Mouse (Mus musculus): ENCODE measurements around the gene Tmem115. TPM values are rescaled to one million over a fixed set of nuclear protein-coding genes. Genes with fewer than 3 reads are reported as not detected.

Tmem115 gene
- polyA plus RNA-seq, 1 experiment from 2014 or later: 45.9 TPM

- Histone ChIP-seq H3K9me3 (ENCODE audit: control insufficient read depth, low read depth, low read length) (no peaks in the 10 kb centered on the region), H3K27ac (ENCODE audit: low read length) (no peak overlapping the region), H3K36me3 (ENCODE audit: control insufficient read depth, insufficient read depth, low read length) (no peaks in the 10 kb centered on the region), H3K4me1 (ENCODE audit: control insufficient read depth, insufficient read depth, low read length) (no peaks in the 10 kb centered on the region), H3K9ac (replicated peaks; ENCODE audit: low read depth, low read length) (no peak overlapping the region), H3K4me2 (replicated peaks; ENCODE audit: low read depth, low read length) (no peak overlapping the region), H3K27me3 (ENCODE audit: control insufficient read depth, insufficient read depth, low read length) (no peaks in the 10 kb centered on the region), H3K4me3 (ENCODE audit: low read depth, low read length) (no peak overlapping the region)
- ATAC-seq (ENCODE audit: insufficient number of reproducible peaks, insufficient read depth, low FRiP score, low read depth): no peak
- 82% methylated on average over 16 of the region's 16 CpGs for whole genome bisulfite sequencing
Measured at GRCm38 (mm10) chr9:107512326-107512725, 21.4 kb upstream of the Tmem115 start.

GRCm38 (mm10) chr9:107514303-107514955, 19.3 kb upstream of the Tmem115 start:
- no peak overlapping the region for H3K27ac ChIP-seq (ENCODE audit: low read length)
- H3K9me3 ChIP-seq (ENCODE audit: control insufficient read depth, low read depth, low read length): no peaks in the 10 kb centered on the region
- no peak overlapping the region for H3K4me2 ChIP-seq (replicated peaks; ENCODE audit: low read depth, low read length)
- H3K4me3 ChIP-seq (ENCODE audit: low read depth, low read length): no peak overlapping the region
- no peaks in the 10 kb centered on the region for H3K36me3 ChIP-seq (ENCODE audit: control insufficient read depth, insufficient read depth, low read length)
- 0 out of 2 replicates have a peak, but pooled peaks have one; percentile 16 for ATAC-seq (ENCODE audit: insufficient number of reproducible peaks, insufficient read depth, low FRiP score, low read depth)
- H3K4me1 ChIP-seq (ENCODE audit: control insufficient read depth, insufficient read depth, low read length): no peaks in the 10 kb centered on the region
- WGBS: 17% methylated on average over 14 of the region's 14 CpGs
- H3K27me3 ChIP-seq (ENCODE audit: control insufficient read depth, insufficient read depth, low read length): no peaks in the 10 kb centered on the region
- no peak overlapping the region for H3K9ac ChIP-seq (replicated peaks; ENCODE audit: low read depth, low read length)

GRCm38 (mm10) chr9:107520331-107520730, 13.4 kb upstream of the Tmem115 start:
- H3K27ac ChIP-seq (ENCODE audit: low read length): no peak overlapping the region
- no peak for ATAC-seq (ENCODE audit: insufficient number of reproducible peaks, insufficient read depth, low FRiP score, low read depth)
- H3K9ac ChIP-seq (replicated peaks; ENCODE audit: low read depth, low read length): no peak overlapping the region
- H3K36me3 ChIP-seq (ENCODE audit: control insufficient read depth, insufficient read depth, low read length): no peaks in the 10 kb centered on the region
- peaks cover 13% of the 10 kb centered on the region for H3K4me1 ChIP-seq (ENCODE audit: control insufficient read depth, insufficient read depth, low read length)
- H3K4me3 ChIP-seq (ENCODE audit: low read depth, low read length): no peak overlapping the region
- no peak overlapping the region for H3K4me2 ChIP-seq (replicated peaks; ENCODE audit: low read depth, low read length)
- H3K9me3 ChIP-seq (ENCODE audit: control insufficient read depth, low read depth, low read length): no peaks in the 10 kb centered on the region
- WGBS: 67% methylated on average over 6 of the region's 6 CpGs
- no peaks in the 10 kb centered on the region for H3K27me3 ChIP-seq (ENCODE audit: control insufficient read depth, insufficient read depth, low read length)

- Histone ChIP-seq H3K9ac (replicated peaks; ENCODE audit: low read depth, low read length) (no peak overlapping the region), H3K4me3 (ENCODE audit: low read depth, low read length) (no peak overlapping the region), H3K27ac (ENCODE audit: low read length) (no peak overlapping the region), H3K36me3 (ENCODE audit: control insufficient read depth, insufficient read depth, low read length) (no peaks in the 10 kb centered on the region), H3K4me1 (ENCODE audit: control insufficient read depth, insufficient read depth, low read length) (peaks cover 13% of the 10 kb centered on the region), H3K9me3 (ENCODE audit: control insufficient read depth, low read depth, low read length) (no peaks in the 10 kb centered on the region), H3K4me2 (replicated peaks; ENCODE audit: low read depth, low read length) (peak overlapping the region; percentile 42; the same call in 1 of the 2 replicates), H3K27me3 (ENCODE audit: control insufficient read depth, insufficient read depth, low read length) (0 out of 2 replicates have a peak, but pooled peaks cover 8% of the 10 kb centered on the region)
- 29% methylated on average over 5 of the region's 5 CpGs for WGBS
- peak; percentile 10; the same call in 1 of the 2 replicates for ATAC-seq (ENCODE audit: insufficient number of reproducible peaks, insufficient read depth, low FRiP score, low read depth)
Measured at GRCm38 (mm10) chr9:107521190-107521589, 12.6 kb upstream of the Tmem115 start.

GRCm38 (mm10) chr9:107521711-107522399, 11.9 kb upstream of the Tmem115 start:
- Histone ChIP-seq H3K4me1 (ENCODE audit: control insufficient read depth, insufficient read depth, low read length) (peaks cover 13% of the 10 kb centered on the region), H3K9ac (replicated peaks; ENCODE audit: low read depth, low read length) (0 out of 2 replicates have a peak overlapping the region, but pooled peaks have one; percentile 6), H3K27me3 (ENCODE audit: control insufficient read depth, insufficient read depth, low read length) (0 out of 2 replicates have a peak, but pooled peaks cover 8% of the 10 kb centered on the region), H3K36me3 (ENCODE audit: control insufficient read depth, insufficient read depth, low read length) (no peaks in the 10 kb centered on the region), H3K4me2 (replicated peaks; ENCODE audit: low read depth, low read length) (peak overlapping the region; percentile 42), H3K9me3 (ENCODE audit: control insufficient read depth, low read depth, low read length) (no peaks in the 10 kb centered on the region), H3K27ac (ENCODE audit: low read length) (peak overlapping the region; percentile 44; the same call in 1 of the 2 replicates), H3K4me3 (ENCODE audit: low read depth, low read length) (0 out of 2 replicates have a peak overlapping the region, but pooled peaks have one; percentile 5)
- ATAC-seq (ENCODE audit: insufficient number of reproducible peaks, insufficient read depth, low FRiP score, low read depth): peak; percentile 69
- 20% methylated on average over 24 of the region's 25 CpGs for WGBS

GRCm38 (mm10) chr9:107522400-107522711, 11.4 kb upstream of the Tmem115 start:
- Histone ChIP-seq H3K27ac (ENCODE audit: low read length) (peak overlapping the region; percentile 44; the same call in 1 of the 2 replicates), H3K4me1 (ENCODE audit: control insufficient read depth, insufficient read depth, low read length) (peaks cover 13% of the 10 kb centered on the region), H3K4me3 (ENCODE audit: low read depth, low read length) (no peak overlapping the region), H3K9me3 (ENCODE audit: control insufficient read depth, low read depth, low read length) (no peaks in the 10 kb centered on the region), H3K9ac (replicated peaks; ENCODE audit: low read depth, low read length) (no peak overlapping the region), H3K4me2 (replicated peaks; ENCODE audit: low read depth, low read length) (peak overlapping the region; percentile 42), H3K27me3 (ENCODE audit: control insufficient read depth, insufficient read depth, low read length) (0 out of 2 replicates have a peak, but pooled peaks cover 8% of the 10 kb centered on the region), H3K36me3 (ENCODE audit: control insufficient read depth, insufficient read depth, low read length) (no peaks in the 10 kb centered on the region)
- WGBS: 29% methylated on average over 2 of the region's 2 CpGs
- no peak for ATAC-seq (ENCODE audit: insufficient number of reproducible peaks, insufficient read depth, low FRiP score, low read depth)

GRCm38 (mm10) chr9:107526198-107527026, 7.3 kb upstream of the Tmem115 start:
- H3K36me3 ChIP-seq (ENCODE audit: control insufficient read depth, insufficient read depth, low read length): no peaks in the 10 kb centered on the region
- peak overlapping the region; percentile 29 for H3K4me3 ChIP-seq (ENCODE audit: low read depth, low read length)
- 0 out of 2 replicates have a peak, but pooled peaks cover 8% of the 10 kb centered on the region for H3K27me3 ChIP-seq (ENCODE audit: control insufficient read depth, insufficient read depth, low read length)
- H3K9ac ChIP-seq (replicated peaks; ENCODE audit: low read depth, low read length): no peak overlapping the region
- 5% methylated on average over 44 of the region's 44 CpGs for WGBS
- peak overlapping the region; percentile 72 for H3K4me2 ChIP-seq (replicated peaks; ENCODE audit: low read depth, low read length)
- H3K27ac ChIP-seq (ENCODE audit: low read length): no peak overlapping the region
- ATAC-seq (ENCODE audit: insufficient number of reproducible peaks, insufficient read depth, low FRiP score, low read depth): peak; percentile 76
- H3K4me1 ChIP-seq (ENCODE audit: control insufficient read depth, insufficient read depth, low read length): peaks cover 7% of the 10 kb centered on the region
- H3K9me3 ChIP-seq (ENCODE audit: control insufficient read depth, low read depth, low read length): no peaks in the 10 kb centered on the region
